Mouse (Mus musculus): ENCODE results near the gene Cdk12.

GRCm38 (mm10) chr11:98260706-98261479 lies 58.0 kb downstream of the Cdk12 start:
- no peak for TF ChIP-seq CTCF (IDR thresholded peaks at IDR 0.05; ENCODE audit: extremely low read depth, insufficient read depth, low read length)
- TF ChIP-seq POLR2A (IDR thresholded peaks at IDR 0.05; ENCODE audit: extremely low read depth, insufficient read depth, low read length), result no peak

Measured in cortical plate, adult 2 months (tissue).